Mouse (Mus musculus) neural tube, embryonic 13.5 days (tissue): ENCODE measurements around the gene Tfap2c. TPM values are rescaled to one million over a fixed set of nuclear protein-coding genes. Genes with fewer than 3 reads are reported as not detected.

Experiments
- ATAC-seq: fragments of 200-750 bp; cut with Nextera tagmentation; 2 replicates; pipeline ENCODE4 v1.8.0; 2017; ENCODE audit warnings: low read depth, mild to moderate bottlenecking, moderate TSS enrichment, moderate library complexity
- H3K27ac ChIP-seq: fragments of 300-500 bp; sonication (generic); replicated peaks from 2 replicates; pipeline ENCODE4 v1.5.1; 2015; ENCODE audit warnings: moderate library complexity, mild to moderate bottlenecking, inconsistent platforms
- H3K27me3 ChIP-seq: fragments of 300-500 bp; sonication (generic); 2 replicates; pipeline ENCODE4 v1.6.1; 2015; ENCODE audit warnings: mild to moderate bottlenecking, inconsistent platforms
- H3K36me3 ChIP-seq: fragments of 300-500 bp; sonication (generic); 2 replicates; pipeline ENCODE4 v1.6.1; 2015; ENCODE audit warnings: mild to moderate bottlenecking, inconsistent platforms
- H3K4me1 ChIP-seq: fragments of 300-500 bp; sonication (generic); replicated peaks from 2 replicates; pipeline ENCODE4 v1.6.1; 2015; ENCODE audit warnings: inconsistent platforms
- H3K4me2 ChIP-seq: fragments of 300-500 bp; sonication (generic); 2 replicates; pipeline ENCODE4 v1.6.1; 2015; ENCODE audit warnings: inconsistent platforms, mild to moderate bottlenecking, moderate library complexity
- H3K4me3 ChIP-seq: fragments of 300-500 bp; sonication (generic); 2 replicates; pipeline ENCODE4 v1.5.1; 2015; ENCODE audit warnings: mild to moderate bottlenecking, inconsistent platforms
- H3K9ac ChIP-seq: fragments of 300-500 bp; sonication (generic); 2 replicates; pipeline ENCODE4 v1.6.1; 2015; ENCODE audit warnings: moderate library complexity, mild to moderate bottlenecking, inconsistent platforms
- H3K9me3 ChIP-seq: fragments of 300-500 bp; sonication (generic); 2 replicates; pipeline ENCODE4 v1.6.1; 2016; ENCODE audit warnings: inconsistent platforms
- WGBS: fragments of 180-500 bp; shearing (Covaris S2); methylation state at CpG from one replicate; pipeline ENCODE4 v1.1.7; 2015; 5-methylcytosine and 5-hydroxymethylcytosine counted together
- polyA plus RNA-seq: library from polyadenylated mRNA; unstranded; fragments of >200 nt; fragmentation: Nextera tagmentation; extraction: Ambion mirVana; gene quantifications from 2 replicates; pipeline ENCODE4 v1.2.1, GENCODE M21; 2015

The Tfap2c gene
- polyA plus RNA-seq, 1 experiment from 2014 or later, result 0.60 TPM

GRCm38 (mm10) chr2:172543987-172544386, 5.4 kb upstream of the Tfap2c start:
- H3K4me3 ChIP-seq, result no peak overlapping the region
- 19% methylated on average over 4 of the region's 4 CpGs for WGBS
- no peaks in the 10 kb centered on the region for H3K36me3 ChIP-seq
- H3K9me3 ChIP-seq, result peaks cover 5% of the 10 kb centered on the region; the same call in 1 of the 2 replicates
- H3K4me2 ChIP-seq, result no peak overlapping the region
- no peak for ATAC-seq
- H3K4me1 ChIP-seq, result peaks cover 15% of the 10 kb centered on the region
- no peak overlapping the region for H3K27ac ChIP-seq
- H3K9ac ChIP-seq, result no peak overlapping the region
- H3K27me3 ChIP-seq, result peaks cover 83% of the 10 kb centered on the region

DNA sequence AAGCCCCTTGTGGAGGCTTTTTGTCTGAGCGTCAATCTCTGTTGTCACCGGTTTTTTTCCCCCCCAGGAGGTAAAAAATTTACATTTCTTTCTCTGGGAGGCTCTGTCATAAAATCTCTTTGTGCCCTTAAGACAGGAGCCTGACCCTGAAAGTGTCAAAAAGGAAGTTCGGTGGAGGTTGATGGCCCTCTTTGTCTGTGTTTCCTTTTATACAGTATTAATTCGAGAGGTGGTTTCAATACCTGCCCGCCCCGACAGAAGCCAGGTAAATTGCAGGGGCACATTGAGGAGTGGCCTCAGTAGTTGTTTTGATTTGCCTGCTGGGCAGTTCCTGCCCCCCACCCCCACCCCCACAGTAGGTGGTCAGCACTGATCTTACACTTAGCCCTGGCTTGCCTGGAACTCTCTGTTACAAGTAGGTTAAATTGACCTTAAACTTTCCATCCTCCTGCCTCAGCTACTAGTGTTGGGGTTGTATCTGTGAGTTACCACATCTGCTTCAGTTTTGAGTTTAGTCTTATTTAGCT, 4.7 kb upstream of the Tfap2c start:
- ATAC-seq, result no peak
- H3K27me3 ChIP-seq, result peaks cover 90% of the 10 kb centered on the region
- no peaks in the 10 kb centered on the region for H3K36me3 ChIP-seq
- peaks cover 22% of the 10 kb centered on the region for H3K4me1 ChIP-seq
- no peak overlapping the region for H3K9ac ChIP-seq
- no peak overlapping the region for H3K4me3 ChIP-seq
- 4% methylated on average over 6 of the region's 6 CpGs for WGBS
- H3K4me2 ChIP-seq, result no peak overlapping the region
- peaks cover 5% of the 10 kb centered on the region; the same call in 1 of the 2 replicates for H3K9me3 ChIP-seq
- H3K27ac ChIP-seq, result no peak overlapping the region

- Histone ChIP-seq H3K9ac (no peak overlapping the region), H3K27me3 (peaks cover 95% of the 10 kb centered on the region), H3K4me3 (no peak overlapping the region), H3K36me3 (no peaks in the 10 kb centered on the region), H3K27ac (no peak overlapping the region), H3K4me2 (no peak overlapping the region), H3K4me1 (peaks cover 32% of the 10 kb centered on the region), H3K9me3 (peaks cover under 1% of the 10 kb centered on the region; the same call in 1 of the 2 replicates)
- no peak for ATAC-seq
- WGBS, result 2% methylated on average over 35 of the region's 35 CpGs
These were observed 3.7 kb upstream of the Tfap2c start for GRCm38 (mm10) chr2:172545592-172546235.

GRCm38 (mm10) chr2:172546551-172546950, 2.8 kb upstream of the Tfap2c start:
- no peaks in the 10 kb centered on the region for H3K9me3 ChIP-seq
- H3K9ac ChIP-seq, result no peak overlapping the region
- peaks cover 40% of the 10 kb centered on the region for H3K4me1 ChIP-seq
- 8% methylated on average over 16 of the region's 16 CpGs for WGBS
- H3K36me3 ChIP-seq, result no peaks in the 10 kb centered on the region
- no peak overlapping the region for H3K27ac ChIP-seq
- no peak overlapping the region for H3K4me3 ChIP-seq
- peaks cover 95% of the 10 kb centered on the region for H3K27me3 ChIP-seq
- no peak for ATAC-seq
- no peak overlapping the region for H3K4me2 ChIP-seq

- Histone ChIP-seq H3K27ac (no peak overlapping the region), H3K4me1 (peaks cover 44% of the 10 kb centered on the region), H3K4me3 (no peak overlapping the region), H3K9ac (no peak overlapping the region), H3K9me3 (no peaks in the 10 kb centered on the region), H3K36me3 (no peaks in the 10 kb centered on the region), H3K4me2 (no peak overlapping the region), H3K27me3 (peaks cover 96% of the 10 kb centered on the region)
- ATAC-seq, result 0 out of 2 replicates have a peak, but pooled peaks have one; percentile 34
- WGBS, result under 1% methylated on average over 21 of the region's 21 CpGs
These were observed 2.3 kb upstream of the Tfap2c start for GRCm38 (mm10) chr2:172547116-172547515.

DNA sequence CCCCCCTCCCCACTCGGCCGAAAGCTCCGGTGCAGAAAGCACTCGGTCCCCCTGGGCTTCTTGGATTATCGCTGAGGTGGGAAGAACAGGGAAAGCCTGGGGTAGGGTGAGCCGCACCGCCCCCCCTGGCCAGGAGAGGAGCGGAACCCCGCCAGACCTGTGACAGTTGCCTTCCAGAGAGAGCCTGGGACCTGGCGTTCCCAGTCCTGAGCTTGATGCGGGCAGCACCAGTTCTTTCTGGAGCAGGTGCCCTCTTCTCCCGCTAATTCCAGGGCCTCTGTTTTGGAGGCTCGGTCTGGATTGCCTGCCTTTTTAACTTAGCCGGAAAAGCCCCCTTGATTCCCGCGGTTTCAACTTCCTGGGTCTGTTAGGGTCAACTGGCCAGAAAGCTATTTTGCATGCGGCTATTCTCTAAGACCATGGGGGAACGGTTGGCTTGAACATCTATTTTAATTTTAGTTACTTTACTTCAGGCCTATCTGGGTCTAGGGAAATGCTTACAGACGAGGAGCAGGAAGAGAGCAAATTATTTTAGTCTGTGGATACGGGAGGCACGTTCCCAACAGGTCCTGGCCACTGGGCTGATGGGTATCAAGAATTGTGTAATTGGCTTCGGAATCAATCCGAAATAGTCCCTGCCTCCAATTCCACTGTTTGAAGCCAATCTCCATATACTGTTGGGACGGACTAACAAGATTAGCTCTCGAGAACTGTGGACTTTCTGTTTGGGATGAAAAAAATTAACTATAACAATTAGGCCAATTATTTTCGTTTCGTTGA, 1.4 kb upstream of the Tfap2c start:
- Histone ChIP-seq H3K27me3 (peaks cover 99% of the 10 kb centered on the region), H3K4me3 (no peak overlapping the region), H3K36me3 (no peaks in the 10 kb centered on the region), H3K9me3 (no peaks in the 10 kb centered on the region), H3K9ac (no peak overlapping the region), H3K27ac (no peak overlapping the region), H3K4me2 (no peak overlapping the region), H3K4me1 (peaks cover 44% of the 10 kb centered on the region)
- WGBS, result 2% methylated on average over 27 of the region's 27 CpGs
- ATAC-seq, result no peak

- no peak overlapping the region for H3K27ac ChIP-seq
- H3K4me3 ChIP-seq, result 0 out of 2 replicates have a peak overlapping the region, but pooled peaks have one; percentile 23
- H3K4me2 ChIP-seq, result peak overlapping the region; percentile 43
- no peaks in the 10 kb centered on the region for H3K9me3 ChIP-seq
- no peaks in the 10 kb centered on the region for H3K36me3 ChIP-seq
- H3K9ac ChIP-seq, result no peak overlapping the region
- H3K27me3 ChIP-seq, result peaks cover 100% of the 10 kb centered on the region
- peaks cover 44% of the 10 kb centered on the region for H3K4me1 ChIP-seq
- ATAC-seq, result no peak
- WGBS, result 1% methylated on average over 27 of the region's 27 CpGs
These were observed 629 bp upstream of the Tfap2c start for GRCm38 (mm10) chr2:172548672-172549255.

GRCm38 (mm10) chr2:172550364-172551080, 1.1 kb downstream of the Tfap2c start:
- Histone ChIP-seq H3K4me2 (peak overlapping the region; percentile 43), H3K9ac (no peak overlapping the region), H3K27ac (no peak overlapping the region), H3K4me3 (peak overlapping the region; percentile 24), H3K4me1 (peaks cover 44% of the 10 kb centered on the region), H3K36me3 (no peaks in the 10 kb centered on the region), H3K27me3 (peaks cover 100% of the 10 kb centered on the region), H3K9me3 (no peaks in the 10 kb centered on the region)
- no peak for ATAC-seq
- under 1% methylated on average over 62 of the region's 62 CpGs for WGBS

DNA sequence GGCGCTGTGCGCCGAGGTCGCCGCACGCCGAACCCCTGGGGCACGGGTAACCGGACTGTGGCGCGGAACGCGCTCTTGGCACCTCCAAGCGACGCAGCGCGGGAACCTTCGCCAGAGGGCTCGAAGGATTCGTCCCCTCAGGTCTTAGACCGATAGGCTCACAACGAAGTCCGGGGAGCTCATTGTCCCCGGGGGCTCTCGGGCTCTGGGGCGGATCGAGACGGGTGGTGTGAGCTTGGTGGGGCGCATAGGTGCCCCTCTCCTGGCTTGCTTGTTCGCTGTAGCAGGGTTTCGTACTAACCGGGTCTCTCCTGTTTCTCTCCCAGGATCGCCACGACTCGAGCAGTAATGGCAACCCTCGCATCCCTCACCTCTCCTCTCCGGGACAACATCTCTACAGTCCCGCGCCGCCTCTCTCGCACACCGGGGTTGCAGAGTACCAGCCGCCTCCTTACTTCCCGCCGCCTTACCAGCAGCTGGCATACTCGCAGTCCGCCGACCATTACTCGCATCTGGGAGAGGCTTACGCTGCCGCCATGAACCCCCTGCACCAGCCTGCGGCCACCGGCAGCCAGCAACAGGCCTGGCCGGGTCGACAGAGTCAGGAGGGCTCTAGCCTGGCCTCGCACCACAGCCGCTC, 1.8 kb downstream of the Tfap2c start:
- H3K4me2 ChIP-seq, result peak overlapping the region; percentile 43
- under 1% methylated on average over 57 of the region's 57 CpGs for WGBS
- peaks cover 100% of the 10 kb centered on the region for H3K27me3 ChIP-seq
- H3K4me3 ChIP-seq, result peak overlapping the region; percentile 24
- no peak overlapping the region for H3K9ac ChIP-seq
- ATAC-seq, result no peak
- H3K27ac ChIP-seq, result no peak overlapping the region
- H3K4me1 ChIP-seq, result peaks cover 44% of the 10 kb centered on the region
- H3K36me3 ChIP-seq, result no peaks in the 10 kb centered on the region
- H3K9me3 ChIP-seq, result no peaks in the 10 kb centered on the region

GRCm38 (mm10) chr2:172551872-172552271, 2.5 kb downstream of the Tfap2c start:
- H3K4me2 ChIP-seq, result peak overlapping the region; percentile 43
- H3K4me3 ChIP-seq, result peak overlapping the region; percentile 24
- WGBS, result 2% methylated on average over 14 of the region's 14 CpGs
- H3K27me3 ChIP-seq, result peaks cover 99% of the 10 kb centered on the region
- no peak overlapping the region for H3K27ac ChIP-seq
- H3K4me1 ChIP-seq, result peaks cover 44% of the 10 kb centered on the region
- H3K36me3 ChIP-seq, result no peaks in the 10 kb centered on the region
- ATAC-seq, result no peak
- no peaks in the 10 kb centered on the region for H3K9me3 ChIP-seq
- H3K9ac ChIP-seq, result no peak overlapping the region

DNA sequence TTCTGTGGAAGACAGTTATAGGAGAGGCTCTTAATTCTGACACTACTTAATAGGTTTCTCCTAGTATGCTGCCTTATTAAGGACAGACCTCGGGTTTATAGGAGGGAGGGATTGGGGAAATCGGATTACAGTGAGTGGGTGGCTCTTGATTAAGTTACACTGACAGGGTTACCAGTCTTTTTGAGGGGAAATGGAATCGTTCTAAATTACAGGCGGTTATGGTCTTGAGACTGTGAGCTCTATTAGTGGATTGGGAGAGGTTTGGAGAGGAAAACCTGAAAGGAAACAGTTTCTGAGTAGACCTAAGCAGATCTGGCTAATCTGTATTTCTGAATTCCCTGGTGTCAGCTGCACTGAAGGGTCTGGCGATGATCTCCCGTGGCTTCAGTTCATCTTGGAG, 3.3 kb downstream of the Tfap2c start:
- H3K4me3 ChIP-seq, result no peak overlapping the region
- peaks cover 98% of the 10 kb centered on the region for H3K27me3 ChIP-seq
- H3K9ac ChIP-seq, result no peak overlapping the region
- ATAC-seq, result no peak
- H3K9me3 ChIP-seq, result no peaks in the 10 kb centered on the region
- peaks cover 37% of the 10 kb centered on the region for H3K4me1 ChIP-seq
- H3K27ac ChIP-seq, result no peak overlapping the region
- no peaks in the 10 kb centered on the region for H3K36me3 ChIP-seq
- H3K4me2 ChIP-seq, result no peak overlapping the region
- whole genome bisulfite sequencing, result 2% methylated on average over 6 of the region's 6 CpGs
